Mouse (Mus musculus) thymus, adult 2 months (tissue): Measurements from ENCODE around the gene Dpf3.

ENCODE experiments used
- CTCF ChIP-seq: fragments of 200-500 bp; IDR thresholded peaks from 2 replicates; pipeline ENCODE4 v1.5.1; 2012; ENCODE audit warnings: mild to moderate bottlenecking, control low read depth, low read length, moderate library complexity, borderline replicate concordance; ENCODE audit not compliant: control insufficient read depth, poor library complexity, insufficient read depth; ENCODE audit errors: extremely low read depth
- POLR2A ChIP-seq: fragments of 200-500 bp; IDR thresholded peaks from 2 replicates; pipeline ENCODE4 v1.6.1; 2012; ENCODE audit warnings: mild to moderate bottlenecking, low read length, control low read depth, moderate library complexity; ENCODE audit not compliant: control insufficient read depth, poor library complexity, insufficient read depth; ENCODE audit errors: extremely low read depth

DNA sequence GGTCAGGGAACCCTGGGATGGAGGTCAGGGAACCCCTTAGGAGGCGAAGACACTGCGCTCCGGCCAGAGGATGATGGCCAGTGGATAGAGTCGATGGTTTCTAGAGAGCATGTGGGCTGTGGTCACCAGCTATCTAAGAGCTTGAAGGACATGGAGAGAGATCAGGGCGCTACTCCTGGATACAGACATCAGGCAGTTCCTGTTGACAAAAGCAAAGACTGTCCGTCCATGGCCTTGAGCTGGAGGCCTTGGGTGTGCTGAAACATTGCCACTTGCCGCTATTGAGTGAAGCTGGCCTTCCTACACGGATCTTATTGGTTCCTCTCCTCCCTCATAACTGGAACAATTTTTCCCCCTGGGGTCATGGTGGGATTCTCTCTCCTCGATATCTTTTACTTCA lies 6.7 kb upstream of the Dpf3 start:
- no peak for TF ChIP-seq CTCF
- no peak for TF ChIP-seq POLR2A
